Mouse (Mus musculus) hindbrain, postnatal 0 days (tissue): Measurements from ENCODE around the gene Mindy4. TPM values are rescaled to one million over a fixed set of nuclear protein-coding genes. Genes with fewer than 3 reads are reported as not detected.
A peak's percentile ranks its signal among the peaks of the same experiment; 100 is the strongest.

Experiments
- ATAC-seq: fragments of 200-750 bp; cut with Nextera tagmentation; 2 replicates; pipeline ENCODE4 v1.8.0; 2017; ENCODE audit warnings: mild to moderate bottlenecking, moderate TSS enrichment, moderate library complexity
- DNase-seq: peaks from one replicate; pipeline ENCODE4 v3.0.0-alpha.2; 2015; ENCODE audit warnings: low spot score
- H3K27ac ChIP-seq: fragments of 300-500 bp; sonication (generic); 2 replicates; pipeline ENCODE4 v1.5.1; 2014; ENCODE audit warnings: mild to moderate bottlenecking
- H3K27me3 ChIP-seq: fragments of 300-500 bp; sonication (generic); 2 replicates; pipeline ENCODE4 v1.6.1; 2014; ENCODE audit warnings: low read length, mixed read lengths; ENCODE audit not compliant: insufficient read depth
- H3K36me3 ChIP-seq: fragments of 300-500 bp; sonication (generic); 2 replicates; pipeline ENCODE4 v1.6.1; 2014; ENCODE audit warnings: low read length, mixed read lengths; ENCODE audit not compliant: insufficient read depth
- H3K4me1 ChIP-seq: fragments of 300-500 bp; sonication (generic); 2 replicates; pipeline ENCODE4 v1.6.1; 2014; ENCODE audit warnings: antibody characterized with exemption, low read length, mixed read lengths; ENCODE audit not compliant: insufficient read depth
- H3K4me2 ChIP-seq: fragments of 300-500 bp; sonication (generic); 2 replicates; pipeline ENCODE4 v1.6.1; 2014; ENCODE audit warnings: low read depth, mild to moderate bottlenecking, low read length, moderate library complexity, mixed read lengths
- H3K4me3 ChIP-seq: fragments of 300-500 bp; sonication (generic); 2 replicates; pipeline ENCODE4 v1.5.1; 2014; ENCODE audit warnings: low read length
- H3K9ac ChIP-seq: fragments of 300-500 bp; sonication (generic); replicated peaks from 2 replicates; pipeline ENCODE4 v1.6.1; 2014; ENCODE audit warnings: mild to moderate bottlenecking, low read length, moderate library complexity, mixed read lengths
- H3K9me3 ChIP-seq: fragments of 300-500 bp; sonication (generic); 2 replicates; pipeline ENCODE4 v1.6.1; 2016; ENCODE audit warnings: low read length, mixed read lengths
- CTCF ChIP-seq: IDR thresholded peaks from 2 replicates; pipeline ENCODE4 v1.5.1; 2016; ENCODE audit warnings: antibody characterized with exemption, control low read depth, low read depth
- whole genome bisulfite sequencing: fragments of 180-500 bp; shearing (Covaris S2); extraction: QIAGEN DNeasy Blood & Tissue Kit; methylation state at CpG from one replicate; pipeline ENCODE4 v1.1.7; 2014; 5-methylcytosine and 5-hydroxymethylcytosine counted together
- polyA plus RNA-seq: library from polyadenylated mRNA; unstranded; fragments of >200 nt; fragmentation: Nextera tagmentation; extraction: Ambion mirVana; gene quantifications from 2 replicates; pipeline ENCODE4 v1.2.1, GENCODE M21; 2015
- total RNA-seq: library from RNA; depleted of rRNA; stranded (reverse); fragments of >200 nt; gene quantifications from 2 replicates; pipeline ENCODE4 v1.2.3, GENCODE M21; 2014

Mindy4 gene
- total and polyA plus RNA-seq, 2 experiments from 2014 or later, result 8.2 to 11.7 TPM

GRCm38 (mm10) chr6:55288007-55288602 lies 84.9 kb downstream of the Mindy4 start:
- DNase-seq (no peak), ATAC-seq (no peak)
- Histone ChIP-seq H3K9ac (no peak overlapping the region), H3K36me3 (no peaks in the 10 kb centered on the region), H3K9me3 (no peaks in the 10 kb centered on the region), H3K4me3 (no peak overlapping the region), H3K27ac (no peak overlapping the region), H3K4me2 (no peak overlapping the region), H3K27me3 (no peaks in the 10 kb centered on the region), H3K4me1 (no peaks in the 10 kb centered on the region)
- no peak for TF ChIP-seq CTCF
- 79% methylated on average over 5 of the region's 5 CpGs for WGBS

DNA sequence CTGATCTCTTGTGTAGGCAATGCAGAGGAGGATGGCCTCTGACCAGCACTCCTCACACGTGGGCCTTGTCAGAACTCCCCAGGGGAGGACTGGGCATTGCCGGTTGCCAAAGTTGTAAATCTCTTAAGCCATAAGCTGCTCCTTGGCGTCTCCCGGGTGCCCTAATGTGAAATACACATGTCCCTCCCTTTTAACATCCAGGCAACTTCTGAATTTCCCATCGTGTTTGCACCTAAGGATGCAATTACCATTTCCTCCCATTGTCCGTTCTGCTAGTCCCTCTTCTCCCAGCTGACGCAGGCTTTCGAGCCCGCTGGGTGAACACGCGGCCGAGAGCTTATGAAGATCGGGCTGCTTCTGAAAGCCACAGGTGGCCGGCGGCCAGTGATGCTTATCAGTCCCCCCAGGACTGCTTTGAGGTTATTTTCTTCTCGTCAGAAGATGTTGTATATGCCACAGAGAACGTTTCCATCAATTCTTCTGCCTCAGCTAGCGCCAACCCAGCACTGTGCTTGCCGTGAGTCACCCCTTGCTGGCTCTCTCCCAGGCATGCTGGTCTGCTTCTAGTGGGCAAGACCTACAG lies 91.5 kb downstream of the Mindy4 start:
- Histone ChIP-seq H3K27me3 (no peaks in the 10 kb centered on the region), H3K4me1 (no peaks in the 10 kb centered on the region), H3K36me3 (no peaks in the 10 kb centered on the region), H3K27ac (no peak overlapping the region), H3K4me2 (no peak overlapping the region), H3K4me3 (no peak overlapping the region), H3K9me3 (no peaks in the 10 kb centered on the region), H3K9ac (no peak overlapping the region)
- DNase-seq (peak; percentile 31), ATAC-seq (peak; percentile 41; the same call in 1 of the 2 replicates)
- no peak for TF ChIP-seq CTCF
- WGBS, result 43% methylated on average over 19 of the region's 19 CpGs

DNA sequence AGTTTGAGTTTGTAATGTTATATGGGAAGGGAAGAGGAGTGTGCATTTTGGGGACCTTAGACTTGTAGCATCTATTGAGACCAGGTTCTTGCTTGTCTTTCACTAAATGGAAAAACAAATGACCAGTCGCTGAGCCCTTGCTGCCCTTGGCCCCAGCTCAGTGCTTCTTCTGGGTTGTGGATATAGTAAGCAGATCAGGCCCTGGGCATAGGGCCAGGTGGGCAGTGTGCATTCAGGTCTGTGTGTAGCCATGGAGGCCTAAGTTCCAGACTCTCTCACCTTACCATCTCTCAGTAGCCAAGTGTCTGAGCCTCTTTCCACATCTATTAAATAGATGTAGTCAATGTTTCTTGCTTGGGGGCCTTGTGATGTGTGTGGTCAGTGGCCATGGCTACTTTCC lies 92.1 kb downstream of the Mindy4 start:
- Histone ChIP-seq H3K4me1 (no peaks in the 10 kb centered on the region), H3K27me3 (no peaks in the 10 kb centered on the region), H3K4me2 (no peak overlapping the region), H3K36me3 (no peaks in the 10 kb centered on the region), H3K27ac (no peak overlapping the region), H3K9ac (no peak overlapping the region), H3K4me3 (no peak overlapping the region), H3K9me3 (no peaks in the 10 kb centered on the region)
- DNase-seq (peak; percentile 20), ATAC-seq (no peak)
- TF ChIP-seq CTCF, result no peak
- WGBS, result 73% methylated on average over 1 of the region's 1 CpGs

GRCm38 (mm10) chr6:55299482-55299881 lies 96.3 kb downstream of the Mindy4 start:
- Histone ChIP-seq H3K27me3 (no peaks in the 10 kb centered on the region), H3K4me1 (no peaks in the 10 kb centered on the region), H3K9me3 (no peaks in the 10 kb centered on the region), H3K36me3 (no peaks in the 10 kb centered on the region), H3K27ac (no peak overlapping the region), H3K4me3 (no peak overlapping the region), H3K4me2 (no peak overlapping the region), H3K9ac (no peak overlapping the region)
- DNase-seq, result no peak
- no peak for TF ChIP-seq CTCF
- no peak for ATAC-seq
- WGBS, result 86% methylated on average over 8 of the region's 8 CpGs

DNA sequence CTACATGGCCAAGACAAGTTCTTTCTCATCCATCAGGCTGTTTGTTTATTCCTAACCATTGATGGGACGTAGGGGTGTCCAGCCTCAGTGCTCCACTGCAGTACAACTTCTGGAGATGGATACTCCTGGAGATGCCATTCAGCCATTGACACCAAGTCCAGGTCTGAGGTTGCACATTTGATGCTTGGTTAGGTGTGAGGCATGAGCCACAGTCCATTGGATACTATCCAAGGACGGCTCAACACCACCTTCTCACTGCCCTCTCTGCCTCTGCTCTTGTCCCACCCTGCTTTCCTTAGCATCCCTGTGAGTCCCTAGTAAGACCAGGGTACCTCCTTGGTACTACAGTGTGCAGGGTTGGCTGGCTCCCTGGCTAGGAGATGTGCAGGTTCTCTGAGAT lies 96.7 kb downstream of the Mindy4 start:
- TF ChIP-seq CTCF, result no peak
- Histone ChIP-seq H3K4me2 (no peak overlapping the region), H3K9ac (no peak overlapping the region), H3K27me3 (no peaks in the 10 kb centered on the region), H3K9me3 (no peaks in the 10 kb centered on the region), H3K4me3 (no peak overlapping the region), H3K36me3 (no peaks in the 10 kb centered on the region), H3K4me1 (no peaks in the 10 kb centered on the region), H3K27ac (no peak overlapping the region)
- no peak for ATAC-seq
- WGBS, result 93% methylated on average over 2 of the region's 2 CpGs
- no peak for DNase-seq

GRCm38 (mm10) chr6:55300704-55301103 lies 97.5 kb downstream of the Mindy4 start:
- Histone ChIP-seq H3K4me3 (no peak overlapping the region), H3K9me3 (no peaks in the 10 kb centered on the region), H3K9ac (no peak overlapping the region), H3K36me3 (no peaks in the 10 kb centered on the region), H3K4me2 (no peak overlapping the region), H3K27ac (no peak overlapping the region), H3K4me1 (no peaks in the 10 kb centered on the region), H3K27me3 (no peaks in the 10 kb centered on the region)
- WGBS, result 81% methylated on average over 11 of the region's 11 CpGs
- TF ChIP-seq CTCF, result no peak
- ATAC-seq, result no peak
- no peak for DNase-seq

GRCm38 (mm10) chr6:55310179-55310578 lies 107.0 kb downstream of the Mindy4 start:
- TF ChIP-seq CTCF, result no peak
- no peak for ATAC-seq
- H3K4me3 ChIP-seq, result no peak overlapping the region
- no peaks in the 10 kb centered on the region for H3K27me3 ChIP-seq
- DNase-seq, result no peak
- WGBS, result 75% methylated on average over 2 of the region's 2 CpGs
- no peaks in the 10 kb centered on the region for H3K36me3 ChIP-seq
- H3K4me1 ChIP-seq, result no peaks in the 10 kb centered on the region
- H3K27ac ChIP-seq, result no peak overlapping the region
- no peak overlapping the region for H3K9ac ChIP-seq
- H3K9me3 ChIP-seq, result no peaks in the 10 kb centered on the region
- no peak overlapping the region for H3K4me2 ChIP-seq
